Mouse (Mus musculus) thymus, postnatal 14 days (tissue): ENCODE results near the gene Met.

Experiments
- DNase-seq: peaks from one replicate; pipeline ENCODE4 v3.0.0; 2021

Gene Met

DNA sequence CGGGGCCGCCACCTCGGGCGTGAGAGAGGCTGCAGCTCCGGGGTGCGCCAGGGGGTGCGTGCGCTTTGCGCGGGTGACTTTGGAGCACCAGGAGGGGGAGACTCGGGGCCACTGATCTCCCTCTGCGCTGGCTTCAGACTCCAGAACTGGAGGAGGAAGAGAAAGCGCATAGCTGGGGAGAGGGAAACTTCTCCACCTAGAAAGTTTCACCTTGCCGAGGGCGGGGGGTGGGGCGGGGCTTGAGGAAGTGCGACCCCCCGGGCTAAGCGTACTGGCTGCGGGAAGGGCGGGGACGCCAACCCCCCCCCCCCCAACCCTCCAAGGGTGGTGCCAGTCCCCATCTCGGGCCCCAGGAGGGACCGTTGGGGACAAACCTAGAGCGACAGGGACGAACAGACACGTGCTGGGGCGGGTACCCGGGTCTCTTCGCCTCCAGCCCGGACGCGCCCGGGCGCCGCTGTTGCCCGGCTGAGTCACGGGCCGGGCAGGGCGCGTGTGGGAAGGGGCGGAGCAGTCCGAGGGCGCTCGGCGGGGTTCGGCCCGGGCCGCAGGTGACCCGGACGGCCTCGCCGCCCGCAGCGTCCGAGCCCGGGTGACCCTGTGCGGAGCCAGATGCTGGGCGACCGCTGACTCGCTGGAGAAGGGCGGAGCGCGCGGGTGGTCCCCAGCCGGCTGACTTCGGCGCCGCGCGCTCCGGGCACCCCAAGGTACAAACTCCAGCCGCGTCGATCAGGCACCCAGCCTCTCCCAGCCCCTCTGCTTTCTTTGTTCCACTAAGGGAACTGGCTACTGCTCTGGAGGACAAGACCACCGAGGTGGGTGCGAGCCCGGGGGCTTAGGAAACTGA lies at the start of gene Met:
Met (plus strand) TSS at position 367 of the 847 bp plus-strand sequence.
- DNase-seq, result peak; percentile 3

DNA sequence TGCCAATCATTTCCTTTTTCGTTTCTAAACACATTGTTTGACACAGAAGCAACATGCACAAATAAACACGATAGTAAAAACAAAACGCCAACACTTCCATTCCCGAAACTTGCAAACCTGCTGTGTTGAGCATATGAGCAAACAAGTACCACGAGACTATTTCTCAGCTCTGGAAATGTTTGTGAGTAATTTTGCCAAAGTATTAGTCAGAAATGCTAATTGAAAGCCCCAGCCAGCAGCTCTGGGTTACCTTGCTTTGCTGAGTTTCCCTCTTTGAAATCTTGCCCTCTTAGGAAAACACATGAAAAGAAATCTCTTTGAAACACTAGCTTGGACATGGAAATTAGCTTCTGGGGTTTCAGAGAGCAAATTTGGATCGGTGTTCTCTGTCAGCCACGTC lies 45.4 kb upstream of the Met start:
- no peak for DNase-seq

- no peak for DNase-seq
Observed at GRCm38 (mm10) chr6:17422432-17422831, 41.2 kb upstream of the Met start.

DNA sequence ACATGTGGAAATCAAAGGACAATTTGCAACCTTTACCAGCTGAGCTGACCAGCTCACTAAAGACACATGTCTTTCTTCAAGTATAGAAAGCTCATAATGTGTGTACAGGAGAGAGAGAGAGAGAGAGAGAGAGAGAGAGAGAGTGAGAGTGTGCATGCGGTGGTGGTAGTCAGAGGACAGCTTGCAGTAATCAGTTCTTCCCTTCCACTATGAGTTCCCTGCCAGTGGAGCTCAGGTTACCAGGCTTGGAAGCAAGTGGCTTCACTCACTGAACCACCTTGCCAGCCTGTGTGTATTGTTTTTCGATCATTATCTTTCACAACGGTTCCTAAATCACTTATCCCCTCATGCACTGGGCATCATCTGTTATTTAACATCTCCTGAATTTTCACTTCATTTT lies 34.6 kb upstream of the Met start:
- DNase-seq, result no peak

DNA sequence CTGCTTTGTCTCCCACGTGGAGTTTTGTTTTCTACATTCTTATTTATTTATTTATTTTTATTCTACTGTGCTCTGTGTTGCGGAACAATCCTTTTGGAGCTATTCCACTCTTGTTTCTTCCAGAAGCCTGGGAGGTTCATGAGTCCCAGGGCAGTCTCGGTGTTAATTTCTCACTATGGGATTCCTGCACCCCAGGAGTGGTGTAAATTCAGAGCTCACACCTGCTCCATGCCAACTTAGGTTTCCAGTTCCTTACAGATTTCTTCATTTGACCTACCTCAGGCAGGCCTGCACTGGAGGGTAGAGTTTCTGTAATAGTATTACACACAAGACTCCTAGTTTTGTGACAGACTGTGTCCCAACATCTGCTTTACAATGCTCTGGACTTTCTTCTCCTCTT lies 34.0 kb upstream of the Met start:
- DNase-seq, result no peak

DNA sequence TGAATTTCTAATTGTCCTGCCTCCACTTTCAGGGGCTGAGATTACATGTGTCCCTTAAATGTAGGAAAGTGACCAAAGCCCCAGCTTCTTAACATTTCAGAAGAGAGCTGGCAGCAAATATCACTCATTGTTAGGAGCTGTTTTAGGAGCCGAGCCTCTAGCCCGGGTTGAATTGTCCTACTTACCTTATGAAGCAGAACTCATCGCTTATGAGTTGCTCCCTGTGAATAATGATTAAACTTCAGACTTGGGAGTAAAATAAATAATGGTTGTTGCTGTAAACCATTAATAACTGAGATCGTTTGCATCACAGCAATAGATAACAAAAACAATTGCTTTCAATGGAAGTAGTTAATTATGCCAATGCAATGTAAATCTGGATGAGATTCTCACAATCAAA lies 20.3 kb upstream of the Met start:
- DNase-seq, result no peak

DNA sequence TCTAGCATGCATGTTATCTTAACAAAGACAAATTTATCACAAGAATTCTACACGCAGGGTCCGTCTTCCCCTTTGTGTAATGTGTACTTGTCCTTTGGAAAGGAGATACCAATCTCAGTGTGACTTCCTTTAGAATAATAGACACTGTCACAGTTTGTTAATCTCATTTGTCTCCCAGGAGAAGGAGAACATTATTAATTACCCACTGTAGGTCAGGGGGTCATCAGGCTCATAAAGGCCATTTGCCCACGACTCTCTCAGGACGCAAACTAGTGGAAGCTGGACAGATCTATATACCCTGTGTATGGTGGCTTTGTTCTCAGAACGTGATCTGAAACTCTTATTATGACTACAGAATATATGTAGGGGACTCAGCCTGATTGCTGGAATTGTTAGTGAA lies 12.3 kb upstream of the Met start:
- DNase-seq, result no peak

- no peak for DNase-seq
Observed at GRCm38 (mm10) chr6:17455116-17455515, 8.5 kb upstream of the Met start.

DNA sequence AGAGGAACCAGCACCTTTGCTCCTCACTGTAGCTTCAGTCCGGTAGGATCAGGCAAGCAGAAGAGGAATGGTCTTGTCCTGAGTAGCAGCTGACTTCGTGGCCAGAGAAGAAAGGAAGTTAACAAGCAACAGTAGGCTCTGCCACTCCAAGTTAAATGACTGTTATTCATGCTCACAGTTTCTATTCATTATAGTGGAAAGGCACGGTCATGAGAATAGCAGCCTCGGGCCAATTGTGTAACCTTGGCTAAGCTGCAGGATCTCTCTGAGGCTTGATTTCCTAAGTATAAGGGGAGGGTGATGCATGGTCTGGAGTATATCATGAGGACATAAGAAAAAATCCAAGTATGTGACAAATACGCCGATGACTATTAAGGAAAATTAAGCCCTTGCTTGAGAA lies 4.0 kb upstream of the Met start:
- DNase-seq, result no peak

DNA sequence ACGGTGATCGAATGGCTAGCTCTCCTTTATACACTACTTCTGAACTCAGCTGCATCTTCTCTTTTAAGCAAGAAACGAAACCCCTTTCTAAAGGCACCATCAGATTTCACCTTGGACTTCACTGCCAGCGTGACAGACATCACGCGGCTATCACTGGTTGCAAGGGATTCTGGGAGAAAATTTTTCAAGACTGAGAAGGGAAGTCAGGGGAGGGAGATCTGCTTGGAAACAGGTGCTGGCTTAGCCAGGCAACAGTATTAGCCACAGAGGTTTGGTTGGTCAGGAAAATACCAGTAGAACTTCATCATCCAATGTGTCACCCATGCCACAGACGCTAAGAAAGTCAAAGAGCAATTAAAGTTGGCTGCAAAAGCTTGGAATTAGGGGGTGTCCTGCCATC lies 2.2 kb upstream of the Met start:
- DNase-seq, result no peak

DNA sequence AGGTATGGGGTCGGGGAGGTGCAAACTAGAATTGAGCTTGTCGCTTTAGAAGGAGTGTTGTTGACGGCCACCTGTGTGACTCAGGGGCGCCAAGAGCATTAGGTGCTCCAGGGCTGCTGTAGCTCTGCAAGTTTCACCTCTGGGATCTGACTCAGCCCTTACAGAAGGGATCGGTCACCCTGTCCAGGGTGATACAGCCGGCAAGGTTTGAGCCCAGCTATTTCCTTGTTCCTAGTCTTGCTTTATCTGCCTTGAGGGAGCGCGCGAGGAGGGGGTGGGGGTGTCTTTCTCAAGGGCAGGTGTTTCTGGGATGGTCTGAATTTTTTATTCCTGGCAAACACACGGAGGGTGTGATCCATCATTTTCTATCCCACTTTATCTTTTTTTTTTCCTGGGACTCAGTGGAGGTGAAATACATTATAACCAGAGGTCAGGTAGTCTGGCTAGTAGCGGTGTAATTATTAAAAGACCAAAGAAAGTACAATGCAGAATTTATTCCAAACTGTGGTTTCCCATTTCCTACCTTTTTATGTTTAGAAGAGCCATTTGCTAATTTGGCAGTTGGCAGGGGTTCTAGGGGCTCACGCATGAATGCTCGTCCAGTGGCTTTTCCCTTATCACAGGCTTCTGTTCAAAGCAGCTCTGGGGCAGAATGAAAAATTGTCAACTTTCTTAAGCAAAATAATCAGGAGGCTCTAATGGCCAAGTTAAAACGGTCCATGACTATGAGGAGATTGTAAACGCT lies 853 bp downstream of the Met start:
- no peak for DNase-seq

DNA sequence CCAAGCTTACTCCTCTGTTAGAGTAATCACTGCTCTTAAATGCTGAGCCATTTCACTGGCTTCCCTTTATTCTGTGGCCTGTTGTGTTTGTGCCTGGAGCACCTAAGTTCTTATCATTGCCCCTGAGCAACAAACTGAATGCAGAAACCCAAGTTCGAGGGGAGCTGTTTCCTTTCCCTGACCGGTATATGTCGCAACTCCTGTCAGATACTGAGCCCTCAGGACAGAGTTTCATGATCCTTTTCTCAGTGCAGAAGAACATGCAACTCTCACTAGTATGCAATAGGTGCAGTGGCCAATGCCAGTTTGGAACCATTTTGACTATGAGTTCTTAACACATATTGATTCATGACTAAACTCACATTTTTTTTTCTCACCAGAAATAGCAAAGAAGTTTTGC lies 2.9 kb downstream of the Met start:
- no peak for DNase-seq

DNA sequence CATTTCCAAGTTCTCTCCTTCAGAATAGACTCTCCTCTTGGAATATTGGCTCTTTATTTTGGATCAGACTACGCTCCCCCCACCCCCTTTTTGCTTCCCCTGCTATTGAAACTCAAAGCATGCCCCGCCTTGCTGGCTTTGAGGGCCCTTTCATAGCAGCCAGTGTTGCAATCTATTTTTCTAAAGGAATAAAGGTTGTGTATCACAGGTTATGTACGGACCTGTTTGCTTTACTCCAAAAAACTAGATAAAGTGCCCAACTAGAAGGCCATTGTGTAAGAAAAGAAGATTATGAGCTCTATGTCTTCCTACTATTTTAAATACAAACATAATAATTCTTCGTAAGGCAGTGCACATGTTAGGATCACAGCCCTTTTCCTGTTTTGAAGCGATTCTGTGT lies 5.4 kb downstream of the Met start:
- no peak for DNase-seq

GRCm38 (mm10) chr6:17473128-17473527 lies 9.5 kb downstream of the Met start:
- DNase-seq, result no peak

- DNase-seq, result no peak
Observed at GRCm38 (mm10) chr6:17477823-17478222, 14.2 kb downstream of the Met start.

DNA sequence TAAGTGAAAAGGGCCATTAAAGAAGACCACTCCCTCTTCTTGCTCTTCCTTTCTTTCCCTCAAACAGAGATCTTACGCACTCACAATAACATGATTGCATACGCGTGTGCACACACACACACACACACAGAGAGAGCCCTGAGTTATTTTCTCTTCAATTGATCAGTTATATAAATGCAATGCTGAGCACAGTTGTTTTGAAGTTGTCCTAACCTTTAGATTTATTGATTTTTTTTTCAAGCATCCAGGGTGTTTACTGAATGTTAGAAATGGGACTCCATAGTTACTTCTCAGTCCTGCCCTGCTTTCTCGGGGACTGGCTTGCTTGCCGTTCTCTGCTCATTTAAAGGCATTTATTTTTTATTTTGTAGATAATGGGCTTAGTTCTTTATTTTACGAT lies 14.7 kb downstream of the Met start:
- no peak for DNase-seq

GRCm38 (mm10) chr6:17478838-17479570 lies 15.4 kb downstream of the Met start:
- no peak for DNase-seq

DNA sequence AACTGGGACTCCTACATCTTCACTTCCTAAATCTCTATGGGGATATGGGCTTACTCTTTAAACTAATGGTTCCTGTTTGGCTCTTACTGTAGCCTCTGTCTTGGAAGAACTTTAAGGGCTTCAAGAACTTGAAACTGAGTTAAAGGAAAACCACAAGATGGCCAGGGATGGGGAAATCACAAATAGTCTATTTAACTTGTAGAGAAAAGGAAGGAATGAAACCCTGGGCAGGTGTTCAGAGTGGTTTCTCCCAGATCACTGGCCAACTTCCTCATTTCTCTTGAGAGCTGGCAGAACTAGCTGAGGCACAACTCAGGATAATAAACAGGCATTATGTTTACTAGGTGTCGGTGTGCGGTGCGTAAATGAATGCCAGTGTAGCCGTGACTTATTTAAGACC lies 17.5 kb downstream of the Met start:
- no peak for DNase-seq

- DNase-seq, result no peak
Observed at GRCm38 (mm10) chr6:17485244-17485643, 21.6 kb downstream of the Met start.

GRCm38 (mm10) chr6:17485782-17486181 lies 22.2 kb downstream of the Met start:
- DNase-seq, result no peak

DNA sequence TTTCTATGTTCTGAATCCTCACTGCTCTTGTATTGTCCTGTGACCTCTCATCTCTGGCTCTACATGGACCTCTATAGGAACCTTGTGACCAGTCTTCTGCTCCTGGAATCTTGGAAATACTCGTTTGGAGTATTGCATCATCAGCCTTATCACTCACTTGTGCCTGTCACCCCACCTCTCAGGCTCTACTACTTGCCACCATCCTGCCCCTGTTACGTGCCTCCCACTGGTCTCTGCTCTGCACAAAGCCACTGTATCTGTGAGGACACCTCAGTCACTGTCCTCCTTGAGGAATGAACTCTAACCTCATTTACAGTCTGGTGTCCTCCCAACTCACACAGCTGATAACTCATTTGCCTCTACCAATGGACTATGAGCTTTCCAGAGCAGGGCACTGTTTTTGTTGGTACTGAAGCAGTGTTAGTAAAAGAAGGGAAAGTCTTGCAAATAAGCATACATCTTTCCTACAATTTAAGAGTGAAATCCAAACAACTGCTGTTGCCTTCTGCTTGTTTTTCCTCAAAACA lies 24.8 kb downstream of the Met start:
- no peak for DNase-seq

- no peak for DNase-seq
Observed at GRCm38 (mm10) chr6:17490786-17491185, 27.2 kb downstream of the Met start.

GRCm38 (mm10) chr6:17491502-17491901 lies 27.9 kb downstream of the Met start:
- DNase-seq, result no peak

GRCm38 (mm10) chr6:17492062-17492461 lies 28.5 kb downstream of the Met start:
- no peak for DNase-seq
